Mouse (Mus musculus): Measurements from ENCODE around the gene 1110008P14Rik.
A peak's percentile ranks its signal among the peaks of the same experiment; 100 is the strongest.

The 1110008P14Rik gene

GRCm38 (mm10) chr2:32342539-32343350 lies 39.0 kb downstream of the 1110008P14Rik start:
- peak; percentile 81 to 88 for DNase-seq (ENCODE audit: low spot score in 2 of 2)

- no peak for DNase-seq (ENCODE audit: low spot score in 2 of 2)
These were observed 39.7 kb downstream of the 1110008P14Rik start for GRCm38 (mm10) chr2:32342039-32342438.

GRCm38 (mm10) chr2:32341634-32341939 lies 40.2 kb downstream of the 1110008P14Rik start:
- DNase-seq (ENCODE audit: low spot score in 2 of 2) = no peak

- peak; percentile 70 to 76 for DNase-seq (ENCODE audit: low spot score in 2 of 2)
These were observed 40.7 kb downstream of the 1110008P14Rik start for GRCm38 (mm10) chr2:32340836-32341633.

GRCm38 (mm10) chr2:32339912-32340642 lies 41.7 kb downstream of the 1110008P14Rik start:
- DNase-seq (ENCODE audit: low spot score in 2 of 2) = no peak

- DNase-seq (ENCODE audit: low spot score in 2 of 2) = no peak
These were observed 45.9 kb downstream of the 1110008P14Rik start for GRCm38 (mm10) chr2:32335888-32336287.

- no peak for DNase-seq (ENCODE audit: low spot score in 2 of 2)
These were observed 49.6 kb downstream of the 1110008P14Rik start for GRCm38 (mm10) chr2:32332159-32332558.

GRCm38 (mm10) chr2:32329531-32329930 lies 52.2 kb downstream of the 1110008P14Rik start:
- no peak for DNase-seq (ENCODE audit: low spot score in 2 of 2)

GRCm38 (mm10) chr2:32328911-32329460 lies 52.8 kb downstream of the 1110008P14Rik start:
- DNase-seq (ENCODE audit: low spot score in 2 of 2) = no peak

- no peak for DNase-seq (ENCODE audit: low spot score in 2 of 2)
These were observed 54.5 kb downstream of the 1110008P14Rik start for GRCm38 (mm10) chr2:32327200-32327599.

Measured in frontal cortex, postnatal 36 days (tissue).